Mouse (Mus musculus) heart, embryonic 14.5 days (tissue): ENCODE measurements around the gene Cyp2d10. TPM values are rescaled to one million over a fixed set of nuclear protein-coding genes. Genes with fewer than 3 reads are reported as not detected.
A peak's percentile ranks its signal among the peaks of the same experiment; 100 is the strongest.

Experiments
- ATAC-seq: fragments of 200-750 bp; cut with Nextera tagmentation; 2 replicates; pipeline ENCODE4 v1.8.0; 2017; ENCODE audit warnings: low read depth, moderate TSS enrichment; ENCODE audit not compliant: insufficient number of reproducible peaks, insufficient read depth, low FRiP score
- H3K27ac ChIP-seq, 2 experiments: fragments of 200-500 bp in 1 of 2; fragments of 300-500 bp in 1 of 2; sonication (generic) in 1 of 2; replicated peaks in 1 of 2; 2 replicates each; pipeline ENCODE4 v1.5.1; 2012 to 2014; ENCODE audit warnings: low read depth in 2 of 2, low read length in 2 of 2, control low read depth in 1 of 2, mild to moderate bottlenecking in 1 of 2, mixed read lengths in 1 of 2; ENCODE audit not compliant: control insufficient read depth in 1 of 2, insufficient read depth in 1 of 2
- H3K27me3 ChIP-seq: fragments of 300-500 bp; sonication (generic); 2 replicates; pipeline ENCODE4 v1.6.1; 2014; ENCODE audit warnings: mild to moderate bottlenecking, low read length, control low read depth; ENCODE audit not compliant: control insufficient read depth, insufficient read depth
- H3K36me3 ChIP-seq: fragments of 300-500 bp; sonication (generic); 2 replicates; pipeline ENCODE4 v1.6.1; 2014; ENCODE audit warnings: mild to moderate bottlenecking, control low read depth, low read length, mixed read lengths; ENCODE audit not compliant: control insufficient read depth, insufficient read depth
- H3K4me1 ChIP-seq, 2 experiments: fragments of 200-500 bp in 1 of 2; fragments of 300-500 bp in 1 of 2; sonication (generic) in 1 of 2; 2 replicates each; pipeline ENCODE4 v1.6.1; 2012 to 2014; ENCODE audit warnings: low read length in 2 of 2, control low read depth in 1 of 2, mixed read lengths in 1 of 2; ENCODE audit not compliant: control insufficient read depth in 2 of 2, insufficient read depth in 2 of 2
- H3K4me2 ChIP-seq: fragments of 300-500 bp; sonication (generic); 2 replicates; pipeline ENCODE4 v1.6.1; 2014; ENCODE audit warnings: mild to moderate bottlenecking, low read length
- H3K4me3 ChIP-seq, 2 experiments: fragments of 200-500 bp in 1 of 2; fragments of 300-500 bp in 1 of 2; sonication (generic) in 1 of 2; 2 replicates each; pipeline ENCODE4 v1.5.1; 2012 to 2014; ENCODE audit warnings: low read length in 2 of 2, mild to moderate bottlenecking in 2 of 2, control low read depth in 1 of 2, low read depth in 1 of 2, moderate library complexity in 1 of 2; ENCODE audit not compliant: control insufficient read depth in 1 of 2, insufficient read depth in 1 of 2
- H3K9ac ChIP-seq: fragments of 300-500 bp; sonication (generic); 2 replicates; pipeline ENCODE4 v1.6.1; 2014; ENCODE audit warnings: mild to moderate bottlenecking, low read length
- H3K9me3 ChIP-seq: fragments of 300-500 bp; sonication (generic); 2 replicates; pipeline ENCODE4 v1.6.1; 2016; ENCODE audit warnings: low read length, control low read depth; ENCODE audit not compliant: control insufficient read depth
- WGBS: fragments of 180-500 bp; shearing (Covaris S2); extraction: QIAGEN DNeasy Blood & Tissue Kit; methylation state at CpG from one replicate; pipeline ENCODE4 v1.1.7; 2014; 5-methylcytosine and 5-hydroxymethylcytosine counted together
- polyA plus RNA-seq: library from polyadenylated mRNA; unstranded; fragments of >200 nt; fragmentation: Nextera tagmentation; extraction: Ambion mirVana; gene quantifications from 2 replicates; pipeline ENCODE4 v1.2.1, GENCODE M21; 2014

Cyp2d10 gene
- polyA plus RNA-seq, 1 experiment from 2014 or later = not detected

DNA sequence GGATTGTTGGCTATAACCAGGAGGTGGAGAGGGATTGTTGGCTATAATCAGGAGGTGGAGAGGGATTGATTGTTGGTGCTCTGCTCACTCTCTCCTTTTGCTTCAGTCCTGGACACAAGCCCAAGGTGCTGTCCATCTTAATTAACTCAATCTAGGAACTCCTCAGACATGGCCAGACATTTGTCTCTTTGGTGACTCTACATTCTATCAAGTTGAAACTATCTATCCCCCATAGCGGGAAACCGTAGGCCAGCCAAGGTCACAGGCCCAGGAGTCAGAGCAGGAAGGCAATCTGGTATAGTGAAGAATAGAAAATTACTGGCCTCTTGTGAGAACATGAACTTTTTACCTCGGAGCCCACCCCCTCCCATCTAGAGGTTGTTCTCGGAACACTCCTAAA lies 44.8 kb downstream of the Cyp2d10 start:
- Histone ChIP-seq H3K27ac (peak overlapping the region in 1 of 2 experiments; percentile 33; a peak in 1 of 4 replicates), H3K9me3 (no peaks in the 10 kb centered on the region), H3K36me3 (no peaks in the 10 kb centered on the region), H3K4me3 (no peak overlapping the region), H3K9ac (no peak overlapping the region), H3K4me2 (no peak overlapping the region), H3K27me3 (no peaks in the 10 kb centered on the region), H3K4me1 (peaks cover 14 to 17% of the 10 kb centered on the region in 2 experiments)
- WGBS = 66% methylated on average over 3 of the region's 4 CpGs
- no peak for ATAC-seq

DNA sequence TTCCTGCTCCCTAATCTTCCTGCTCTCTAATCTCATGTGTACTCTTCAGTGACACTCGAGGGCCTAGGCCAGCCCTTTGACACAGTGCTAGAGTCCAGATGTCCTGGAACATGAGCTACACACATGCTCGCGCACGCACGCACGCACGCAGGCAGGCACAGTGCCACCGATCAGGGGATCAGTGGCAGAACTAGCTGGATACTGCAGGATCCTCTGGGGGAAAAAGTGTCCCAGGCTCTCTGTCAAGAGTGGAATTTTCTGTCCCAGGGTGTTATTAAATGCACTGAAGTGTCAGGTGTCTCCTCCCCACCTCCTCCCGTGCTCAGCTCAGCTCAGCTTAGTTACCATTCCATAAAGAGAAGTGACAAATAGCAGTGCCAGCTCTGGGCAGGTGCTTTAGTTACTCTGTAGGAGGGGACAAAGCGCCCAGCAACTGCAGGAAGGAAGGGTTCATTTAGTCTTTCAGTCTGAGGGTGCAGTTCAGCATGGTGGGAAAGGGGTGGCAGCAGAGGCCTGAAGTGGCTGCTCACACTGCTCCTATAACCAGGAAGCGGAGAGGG lies 45.5 kb downstream of the Cyp2d10 start:
- Histone ChIP-seq H3K9ac (no peak overlapping the region), H3K4me1 (peaks cover 14 to 17% of the 10 kb centered on the region in 2 experiments), H3K27ac (peak overlapping the region; percentile 39 to 47), H3K36me3 (no peaks in the 10 kb centered on the region), H3K9me3 (no peaks in the 10 kb centered on the region), H3K27me3 (no peaks in the 10 kb centered on the region), H3K4me3 (no peak overlapping the region), H3K4me2 (no peak overlapping the region)
- ATAC-seq = peak; percentile 75
- WGBS = 65% methylated on average over 11 of the region's 11 CpGs

DNA sequence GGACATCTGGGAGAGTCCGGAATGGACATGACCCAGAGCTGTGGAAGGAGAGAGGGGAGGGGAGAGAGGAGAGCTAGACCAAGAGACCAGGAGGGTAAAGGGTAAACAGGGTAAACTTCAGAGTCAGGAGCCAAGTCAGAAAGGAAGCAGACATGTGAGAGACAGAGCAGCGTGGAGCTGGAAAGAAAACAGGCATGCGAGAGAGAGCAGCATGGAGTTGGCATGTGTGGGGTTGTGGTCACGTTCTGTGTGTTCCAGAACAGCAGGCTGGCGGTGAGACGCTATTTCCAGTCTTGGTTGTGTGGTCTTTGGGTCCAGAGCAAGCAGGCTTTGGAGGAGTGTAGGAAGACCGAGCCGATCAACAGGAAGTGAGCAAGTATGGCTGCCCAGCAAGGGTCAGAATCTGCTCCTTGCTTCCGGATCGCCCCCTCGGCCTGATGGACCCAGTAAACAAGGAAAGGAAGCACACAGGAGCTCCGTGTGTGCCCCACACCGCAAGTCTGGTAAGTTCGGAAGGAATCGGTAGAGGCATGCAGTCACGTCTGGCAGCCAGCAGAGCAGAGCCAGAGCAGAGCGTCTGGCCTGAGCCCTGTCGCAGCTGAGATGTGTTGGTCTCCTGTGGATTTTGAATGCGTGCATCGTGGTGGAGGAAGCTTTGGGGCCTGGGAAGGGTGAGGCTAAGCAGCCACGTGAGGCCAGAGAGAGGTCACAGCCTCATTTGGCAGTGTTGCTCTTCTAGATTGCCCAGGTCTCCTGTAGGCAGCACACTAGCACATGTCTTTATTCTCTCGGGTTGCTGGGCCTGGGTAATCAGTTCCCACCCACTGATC lies 48.3 kb downstream of the Cyp2d10 start:
- H3K4me3 ChIP-seq = no peak overlapping the region
- peak overlapping the region; percentile 20 to 71 for H3K27ac ChIP-seq
- peak overlapping the region; percentile 41; the same call in 1 of the 2 replicates for H3K9ac ChIP-seq
- no peaks in the 10 kb centered on the region for H3K9me3 ChIP-seq
- peak overlapping the region; percentile 39 for H3K4me2 ChIP-seq
- 45% methylated on average over 22 of the region's 22 CpGs for WGBS
- peaks cover 18 to 21% of the 10 kb centered on the region in 2 experiments for H3K4me1 ChIP-seq
- H3K27me3 ChIP-seq = no peaks in the 10 kb centered on the region
- no peak for ATAC-seq
- H3K36me3 ChIP-seq = no peaks in the 10 kb centered on the region

DNA sequence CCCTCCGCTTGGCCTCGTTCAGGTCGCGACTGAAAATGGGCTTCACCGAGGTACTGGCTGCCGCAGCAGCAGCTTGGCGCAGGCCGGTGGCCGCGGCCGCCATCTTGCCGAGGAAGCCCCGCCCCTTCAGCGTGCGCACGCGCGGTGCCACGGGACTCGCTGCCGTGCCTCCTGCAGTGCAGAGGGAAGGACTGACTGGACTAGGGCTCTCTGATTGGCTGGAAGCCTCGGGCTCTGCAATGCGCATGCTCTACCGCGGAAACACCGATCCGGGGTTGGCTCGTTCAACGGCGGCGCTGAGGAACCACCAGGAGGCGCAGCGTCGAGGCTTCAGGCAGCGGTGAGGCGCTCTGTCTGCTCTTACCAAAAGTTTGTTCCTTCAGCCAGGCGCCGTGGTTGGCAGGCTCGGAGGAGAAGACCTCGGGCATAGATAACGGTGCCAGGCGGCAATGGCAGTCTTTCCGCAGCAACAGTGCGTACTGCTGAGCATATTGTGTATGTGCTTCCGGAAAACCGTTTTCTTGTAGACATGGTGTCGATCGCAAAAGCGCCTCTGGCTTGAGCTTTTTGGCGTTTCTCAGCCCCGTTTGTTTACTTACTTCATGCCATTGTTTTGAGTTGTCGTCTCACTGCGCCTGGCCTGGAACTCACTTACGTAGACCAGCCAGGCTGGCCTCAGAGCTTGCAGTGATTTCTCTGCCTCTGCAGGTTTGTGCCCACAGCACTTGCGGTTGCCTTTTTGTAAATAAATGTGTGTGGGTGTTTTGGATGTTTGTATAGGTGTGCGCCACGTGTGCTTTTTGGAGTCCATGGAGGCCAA lies 52.7 kb downstream of the Cyp2d10 start, which contains the start of gene Ndufa6:
TSS of gene Ndufa6 (minus strand) at position 197 of the 820 bp plus-strand sequence.
- H3K4me1 ChIP-seq = peaks cover 11 to 35% of the 10 kb centered on the region in 2 experiments
- ATAC-seq = peak; percentile 98
- peak within 1 kb of the TSS; percentile 88 to 91 for H3K27ac ChIP-seq
- H3K4me3 ChIP-seq = peak within 1 kb of the TSS; percentile 77 to 79
- H3K4me2 ChIP-seq = peak within 1 kb of the TSS; percentile 79
- WGBS = 2% methylated on average over 57 of the region's 57 CpGs
- no peaks in the 10 kb centered on the region for H3K9me3 ChIP-seq
- H3K9ac ChIP-seq = peak within 1 kb of the TSS; percentile 95
- no peaks in the 10 kb centered on the region for H3K27me3 ChIP-seq
- H3K36me3 ChIP-seq = peaks cover 23% of the 10 kb centered on the region

DNA sequence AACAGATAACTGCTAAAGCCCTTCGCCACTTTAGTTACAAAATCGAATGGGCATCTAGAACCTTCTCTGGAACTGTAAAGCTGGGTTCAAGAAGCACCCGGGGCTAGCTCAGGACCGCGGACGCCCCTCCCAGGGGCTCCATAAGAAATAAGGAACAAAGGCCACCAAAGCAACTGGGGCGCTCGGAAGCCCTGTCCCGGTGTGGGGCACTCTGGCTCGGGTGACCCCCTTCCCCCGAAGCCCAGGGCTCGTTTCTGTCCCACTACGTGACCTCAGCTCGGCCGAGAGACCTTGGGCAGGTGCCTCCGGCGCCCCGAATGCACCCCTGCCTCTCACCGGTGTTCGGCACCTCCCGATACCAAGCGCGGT lies 53.3 kb downstream of the Cyp2d10 start:
- peak overlapping the region; percentile 79 for H3K4me2 ChIP-seq
- H3K27me3 ChIP-seq = no peaks in the 10 kb centered on the region
- peak overlapping the region; percentile 77 to 79 for H3K4me3 ChIP-seq
- peak; percentile 44; the same call in 1 of the 2 replicates for ATAC-seq
- WGBS = 1% methylated on average over 23 of the region's 23 CpGs
- H3K27ac ChIP-seq = peak overlapping the region; percentile 88
- peak overlapping the region; percentile 95 for H3K9ac ChIP-seq
- H3K36me3 ChIP-seq = peaks cover 29% of the 10 kb centered on the region
- H3K9me3 ChIP-seq = no peaks in the 10 kb centered on the region
- peaks cover 8 to 29% of the 10 kb centered on the region in 2 experiments for H3K4me1 ChIP-seq

DNA sequence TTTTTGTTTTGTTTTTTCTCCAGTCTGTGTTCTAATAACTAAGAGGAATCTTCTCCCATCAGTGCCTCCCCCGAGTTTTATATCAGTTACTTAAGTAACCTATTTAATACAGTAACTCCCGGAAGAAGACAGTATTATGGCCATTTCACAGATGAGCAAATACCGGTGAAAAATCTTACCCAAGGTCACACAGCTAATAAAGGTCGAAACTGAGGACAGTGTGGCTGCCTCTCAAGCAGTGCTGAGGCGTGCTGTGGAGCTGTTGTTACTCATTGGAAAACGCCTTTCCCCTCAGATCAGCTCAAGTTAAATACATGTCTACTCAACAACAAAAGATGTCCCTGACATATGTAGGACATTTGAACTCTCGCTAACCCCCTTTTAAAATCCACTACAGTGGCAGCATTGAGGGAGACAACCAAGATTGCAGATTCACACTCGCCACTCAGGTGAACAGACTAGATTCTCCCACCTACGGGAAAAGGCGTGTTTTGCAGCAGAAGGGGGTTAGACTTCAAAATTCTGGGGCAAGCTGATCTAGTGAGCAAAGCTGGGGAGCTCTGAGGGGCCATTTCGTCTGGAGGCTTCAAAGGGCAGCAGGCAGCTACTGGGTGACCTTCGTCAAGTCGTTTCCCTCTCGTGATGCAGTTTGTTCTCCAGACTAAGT lies 53.8 kb downstream of the Cyp2d10 start:
- H3K27ac ChIP-seq = peak overlapping the region; percentile 88
- H3K9ac ChIP-seq = peak overlapping the region; percentile 95
- peak overlapping the region; percentile 79 for H3K4me2 ChIP-seq
- WGBS = 21% methylated on average over 14 of the region's 14 CpGs
- peaks cover 34% of the 10 kb centered on the region for H3K36me3 ChIP-seq
- H3K4me1 ChIP-seq = peaks cover 4 to 26% of the 10 kb centered on the region in 2 experiments; a peak in 3 of 4 replicates
- H3K9me3 ChIP-seq = no peaks in the 10 kb centered on the region
- ATAC-seq = no peak
- H3K27me3 ChIP-seq = no peaks in the 10 kb centered on the region
- peak overlapping the region; percentile 77 to 79 for H3K4me3 ChIP-seq
